Mouse (Mus musculus): Measurements from ENCODE around the gene Lamtor2.

DNA sequence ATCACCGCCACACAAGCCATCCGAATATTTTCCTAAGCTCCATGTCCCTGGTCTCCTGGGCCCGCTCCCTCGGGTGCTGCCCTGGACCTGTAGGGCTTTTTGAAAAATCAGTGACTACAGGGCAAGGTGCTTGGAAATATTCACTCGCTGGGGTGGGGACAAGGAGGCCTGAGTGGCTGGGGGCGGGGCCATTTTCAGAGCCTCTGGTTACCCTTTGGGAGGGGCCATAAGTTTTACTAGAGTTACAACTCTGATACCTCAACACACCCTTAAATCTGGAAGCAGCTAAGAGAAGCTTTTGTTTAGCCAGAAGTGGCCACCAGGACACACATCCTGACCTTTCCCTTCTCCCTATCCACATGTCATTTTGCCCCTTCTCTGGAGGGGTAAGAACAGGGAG, 15.7 kb downstream of the Lamtor2 start:
- TF ChIP-seq CTCF (IDR thresholded peaks at IDR 0.05; ENCODE audit: control insufficient read depth, insufficient read depth, insufficient replicate concordance, low read depth, low read length) (no peak), POLR2A (IDR thresholded peaks at IDR 0.05; ENCODE audit: control insufficient read depth, low read depth, low read length) (no peak)

Data from testis, adult 2 months (tissue).